Mouse (Mus musculus) stomach, postnatal 0 days (tissue): ENCODE data around the gene Rnf212b. TPM values are rescaled to one million over a fixed set of nuclear protein-coding genes. Genes with fewer than 3 reads are reported as not detected.
A peak's percentile ranks its signal among the peaks of the same experiment; 100 is the strongest.

Source experiments
- ATAC-seq: fragments of 200-750 bp; cut with Nextera tagmentation; 2 replicates; pipeline ENCODE4 v1.8.0; 2017; ENCODE audit not compliant: low FRiP score, low TSS enrichment
- DNase-seq: peaks from one replicate; pipeline ENCODE4 v3.0.0-alpha.2; 2016; ENCODE audit warnings: low spot score
- H3K27ac ChIP-seq: fragments of 300-500 bp; sonication (generic); replicated peaks from 2 replicates; pipeline ENCODE4 v1.5.1; 2014; ENCODE audit warnings: mild to moderate bottlenecking, control low read depth
- H3K27me3 ChIP-seq: fragments of 300-500 bp; sonication (generic); 2 replicates; pipeline ENCODE4 v1.6.1; 2014; ENCODE audit warnings: low read length; ENCODE audit not compliant: control insufficient read depth, insufficient read depth
- H3K36me3 ChIP-seq: fragments of 300-500 bp; sonication (generic); 2 replicates; pipeline ENCODE4 v1.6.1; 2014; ENCODE audit warnings: low read length, mixed read lengths; ENCODE audit not compliant: control insufficient read depth, insufficient read depth
- H3K4me1 ChIP-seq: fragments of 300-500 bp; sonication (generic); replicated peaks from 2 replicates; pipeline ENCODE4 v1.6.1; 2014; ENCODE audit warnings: antibody characterized with exemption; ENCODE audit not compliant: control insufficient read depth, insufficient read depth
- H3K4me2 ChIP-seq: fragments of 300-500 bp; sonication (generic); replicated peaks from 2 replicates; pipeline ENCODE4 v1.6.1; 2014; ENCODE audit warnings: low read depth, mild to moderate bottlenecking, control low read depth, moderate library complexity
- H3K4me3 ChIP-seq: fragments of 300-500 bp; sonication (generic); 2 replicates; pipeline ENCODE4 v1.5.1; 2014; ENCODE audit warnings: low read depth, low read length, control low read depth
- H3K9ac ChIP-seq: fragments of 300-500 bp; sonication (generic); 2 replicates; pipeline ENCODE4 v1.6.1; 2014; ENCODE audit warnings: mild to moderate bottlenecking, low read length, control low read depth, mixed read lengths
- H3K9me3 ChIP-seq: fragments of 300-500 bp; sonication (generic); 2 replicates; pipeline ENCODE4 v1.6.1; 2016; ENCODE audit warnings: low read length; ENCODE audit not compliant: control insufficient read depth
- CTCF ChIP-seq: IDR thresholded peaks from 2 replicates; pipeline ENCODE4 v1.5.1; 2016; ENCODE audit warnings: antibody characterized with exemption, low read depth, mild to moderate bottlenecking, moderate library complexity
- EP300 ChIP-seq: optimal IDR thresholded peaks from 2 replicates; pipeline ENCODE3; 2016; ENCODE audit warnings: antibody characterized with exemption
- WGBS: fragments of 180-500 bp; shearing (Covaris S2); extraction: QIAGEN DNeasy Blood & Tissue Kit; methylation state at CpG from one replicate; pipeline ENCODE4 v1.1.7; 2014; 5-methylcytosine and 5-hydroxymethylcytosine counted together
- polyA plus RNA-seq: library from polyadenylated mRNA; unstranded; fragments of >200 nt; fragmentation: Nextera tagmentation; extraction: Ambion mirVana; gene quantifications from 2 replicates; pipeline ENCODE4 v1.2.1, GENCODE M21; 2015

Rnf212b gene
- polyA plus RNA-seq, 1 experiment from 2014 or later, result not detected

GRCm38 (mm10) chr14:54866936-54867335 lies 53.0 kb downstream of the Rnf212b start:
- no peak for TF ChIP-seq EP300
- peak; percentile 64 for TF ChIP-seq CTCF
- Histone ChIP-seq H3K9me3 (no peaks in the 10 kb centered on the region), H3K4me1 (no peaks in the 10 kb centered on the region), H3K9ac (no peak overlapping the region), H3K36me3 (no peaks in the 10 kb centered on the region), H3K27ac (no peak overlapping the region), H3K4me2 (no peak overlapping the region), H3K27me3 (no peaks in the 10 kb centered on the region), H3K4me3 (no peak overlapping the region)
- 57% methylated on average over 5 of the region's 5 CpGs for WGBS
- peak; percentile 32 for DNase-seq
- ATAC-seq, result no peak

- 86% methylated on average over 4 of the region's 4 CpGs for WGBS
- H3K4me1 ChIP-seq, result no peaks in the 10 kb centered on the region
- TF ChIP-seq CTCF, result no peak
- TF ChIP-seq EP300, result no peak
- no peaks in the 10 kb centered on the region for H3K36me3 ChIP-seq
- no peak overlapping the region for H3K27ac ChIP-seq
- no peak overlapping the region for H3K4me2 ChIP-seq
- no peak overlapping the region for H3K9ac ChIP-seq
- H3K27me3 ChIP-seq, result no peaks in the 10 kb centered on the region
- ATAC-seq, result no peak
- H3K4me3 ChIP-seq, result no peak overlapping the region
- no peaks in the 10 kb centered on the region for H3K9me3 ChIP-seq
- DNase-seq, result no peak
These were observed 54.1 kb downstream of the Rnf212b start for GRCm38 (mm10) chr14:54868026-54868425.

GRCm38 (mm10) chr14:54870861-54871260 lies 56.9 kb downstream of the Rnf212b start, which contains the start of gene Homez:
Gene Homez (minus strand): TSS chr14:54870961.
- no peak for DNase-seq
- Histone ChIP-seq H3K9ac (no peak within 1 kb of the TSS), H3K36me3 (no peaks in the 10 kb centered on the region), H3K4me3 (no peak within 1 kb of the TSS), H3K9me3 (no peaks in the 10 kb centered on the region), H3K4me2 (no peak within 1 kb of the TSS), H3K27ac (no peak within 1 kb of the TSS), H3K27me3 (no peaks in the 10 kb centered on the region), H3K4me1 (no peaks in the 10 kb centered on the region)
- no peak for ATAC-seq
- WGBS, result 82% methylated on average over 5 of the region's 5 CpGs
- TF ChIP-seq EP300, result no peak
- TF ChIP-seq CTCF, result no peak

- no peaks in the 10 kb centered on the region for H3K27me3 ChIP-seq
- TF ChIP-seq EP300, result no peak
- no peak for TF ChIP-seq CTCF
- H3K9me3 ChIP-seq, result no peaks in the 10 kb centered on the region
- no peak overlapping the region for H3K4me2 ChIP-seq
- 92% methylated on average over 3 of the region's 3 CpGs for WGBS
- H3K4me1 ChIP-seq, result no peaks in the 10 kb centered on the region
- H3K27ac ChIP-seq, result no peak overlapping the region
- H3K4me3 ChIP-seq, result no peak overlapping the region
- H3K9ac ChIP-seq, result no peak overlapping the region
- no peaks in the 10 kb centered on the region for H3K36me3 ChIP-seq
- no peak for ATAC-seq
- no peak for DNase-seq
These were observed 60.2 kb downstream of the Rnf212b start for GRCm38 (mm10) chr14:54874165-54874564.

- Histone ChIP-seq H3K4me3 (peak overlapping the region; percentile 71), H3K36me3 (no peaks in the 10 kb centered on the region), H3K9ac (peak overlapping the region; percentile 74), H3K27ac (peak overlapping the region; percentile 88), H3K4me1 (no peaks in the 10 kb centered on the region), H3K9me3 (no peaks in the 10 kb centered on the region), H3K4me2 (peak overlapping the region; percentile 98), H3K27me3 (no peaks in the 10 kb centered on the region)
- DNase-seq, result no peak
- ATAC-seq, result peak; percentile 43
- no peak for TF ChIP-seq CTCF
- no peak for TF ChIP-seq EP300
- 4% methylated on average over 36 of the region's 36 CpGs for WGBS
These were observed 62.0 kb downstream of the Rnf212b start for GRCm38 (mm10) chr14:54875844-54876538.

- ATAC-seq, result peak; percentile 90
- Histone ChIP-seq H3K36me3 (no peaks in the 10 kb centered on the region), H3K4me3 (peak overlapping the region; percentile 71), H3K27ac (peak overlapping the region; percentile 88), H3K9ac (peak overlapping the region; percentile 74), H3K4me2 (peak overlapping the region; percentile 98), H3K27me3 (no peaks in the 10 kb centered on the region), H3K9me3 (no peaks in the 10 kb centered on the region), H3K4me1 (no peaks in the 10 kb centered on the region)
- TF ChIP-seq CTCF (no peak), EP300 (no peak)
- 1% methylated on average over 42 of the region's 72 CpGs for WGBS
- DNase-seq, result peak; percentile 91
These were observed 62.7 kb downstream of the Rnf212b start for GRCm38 (mm10) chr14:54876539-54877047.
